Mouse (Mus musculus): ENCODE measurements around the gene Flot1.

Gene Flot1

GRCm38 (mm10) chr17:35865481-35866280 lies 42.7 kb downstream of the Flot1 start, which contains the start of gene Ppp1r18:
Gene Ppp1r18 (plus strand): TSS chr17:35865593.
- POLR2A ChIA-PET = interaction anchor here (0.7 to 19.8 kb wide), 25 partner anchors 7 to 72 kb away, joined by 3 to 490 read pairs (median 5); partner anchors contain the start of genes Flot1 (in 2 of the 4), Ier3 (in 2 of the 4), Mdc1 (in 2 of the 4) and Mrps18b (in 1 of the 4)
- CTCF ChIA-PET = interaction anchor here (0.6 to 3.1 kb wide), 13 partner anchors 8 to 170 kb away, joined by 3 to 17 read pairs (median 5); partner anchors contain the start of gene Dhx16 (in 3 of the 4)

- ChIA-PET POLR2A (interaction anchor here (0.5 to 19.8 kb wide), 26 partner anchors 8 to 1239 kb away, joined by 3 to 490 read pairs (median 4); partner anchors contain the start of genes Mdc1 (in 3 of the 4), Dhx16 (in 2 of the 4), Ier3 (in 2 of the 4) and Mrps18b (in 2 of the 4)), CTCF (interaction anchor here in 3 of 4 experiments (0.6 to 2.5 kb wide), 6 partner anchors 7 to 171 kb away, joined by 3 to 8 read pairs (median 5); partner anchors contain the start of genes Dhx16 (in 1 of the 3) and Flot1 (in 1 of the 3))
Observed at GRCm38 (mm10) chr17:35866281-35866831, 43.3 kb downstream of the Flot1 start.

- CTCF ChIA-PET = interaction anchor here in 3 of 4 experiments (0.5 to 2.5 kb wide), 7 partner anchors 9 to 172 kb away, joined by 3 to 8 read pairs (median 4); partner anchors contain the start of genes Dhx16 (in 1 of the 3) and Flot1 (in 1 of the 3)
- POLR2A ChIA-PET = interaction anchor here (0.5 to 19.8 kb wide), 31 partner anchors 7 to 1240 kb away, joined by 3 to 490 read pairs (median 4); partner anchors contain the start of genes Mdc1 (in 3 of the 4), Dhx16 (in 2 of the 4), Ier3 (in 2 of the 4) and Mrps18b (in 2 of the 4)
Observed at GRCm38 (mm10) chr17:35866911-35867890, 44.2 kb downstream of the Flot1 start.

- CTCF ChIA-PET = interaction anchor here (0.5 to 2.3 kb wide), 6 partner anchors 21 to 1323 kb away, joined by 3 to 11 read pairs (median 4); partner anchors contain the start of gene Mdc1 (in 1 of the 4)
Observed at GRCm38 (mm10) chr17:35868165-35868820, 45.3 kb downstream of the Flot1 start.

GRCm38 (mm10) chr17:35868961-35869345 lies 45.9 kb downstream of the Flot1 start:
- POLR2A ChIA-PET = interaction anchor here (0.7 to 19.8 kb wide), 22 partner anchors 8 to 135 kb away, joined by 3 to 490 read pairs (median 5); partner anchors contain the start of genes Mdc1 (in 3 of the 4), Ier3 (in 2 of the 4), 2310061I04Rik (in 1 of the 4) and Dhx16 (in 1 of the 4)
- CTCF ChIA-PET = interaction anchor here (0.5 to 2.9 kb wide), 12 partner anchors 11 to 1322 kb away, joined by 3 to 11 read pairs (median 4); partner anchors contain the start of gene Mdc1 (in 1 of the 4)

More at GRCm38 (mm10) chr17:35868165-35868820, 45.3 kb downstream of the Flot1 start:
- POLR2A ChIA-PET = interaction anchor here in 3 of 4 experiments (0.6 to 19.8 kb wide), 19 partner anchors 8 to 71 kb away, joined by 3 to 490 read pairs (median 4); partner anchors contain the start of genes Dhx16 (in 1 of the 3), Ier3 (in 1 of the 3), Mdc1 (in 1 of the 3) and Mrps18b (in 1 of the 3)

- CTCF ChIA-PET = interaction anchor here in 3 of 4 experiments (0.7 to 2.9 kb wide), 12 partner anchors 11 to 285 kb away, joined by 3 to 11 read pairs (median 4); partner anchors contain the start of gene Mdc1 (in 1 of the 3)
- POLR2A ChIA-PET = interaction anchor here (0.7 to 19.8 kb wide), 31 partner anchors 9 to 135 kb away, joined by 3 to 490 read pairs (median 5); partner anchors contain the start of genes Ier3 (in 3 of the 4), Mdc1 (in 3 of the 4), 2310061I04Rik (in 1 of the 4) and Dhx16 (in 1 of the 4)
Observed at GRCm38 (mm10) chr17:35869346-35870067, 46.5 kb downstream of the Flot1 start.

- ChIA-PET POLR2A (interaction anchor here (0.6 to 19.8 kb wide), 35 partner anchors 9 to 959 kb away, joined by 3 to 490 read pairs (median 4); partner anchors contain the start of genes Nrm (in 4 of the 4), Mdc1 (in 3 of the 4), Dhx16 (in 2 of the 4) and Flot1 (in 2 of the 4)), CTCF (interaction anchor here (0.6 to 2.9 kb wide), 13 partner anchors 9 to 131 kb away, joined by 3 to 11 read pairs (median 5); no protein-coding TSS in a partner anchor)
Observed at GRCm38 (mm10) chr17:35870151-35870883, 47.3 kb downstream of the Flot1 start.

GRCm38 (mm10) chr17:35870884-35871696 lies 48.1 kb downstream of the Flot1 start:
- ChIA-PET CTCF (interaction anchor here (0.6 to 2.9 kb wide), 10 partner anchors 8 to 132 kb away, joined by 3 to 9 read pairs (median 4); no protein-coding TSS in a partner anchor), POLR2A (interaction anchor here (0.6 to 19.8 kb wide), 28 partner anchors 9 to 60 kb away, joined by 3 to 490 read pairs (median 5); partner anchors contain the start of genes Nrm (in 4 of the 4), Mdc1 (in 3 of the 4), Dhx16 (in 2 of the 4) and Flot1 (in 2 of the 4))

- POLR2A ChIA-PET = interaction anchor here (0.5 to 3.5 kb wide), 70 partner anchors 8 to 372 kb away, joined by 3 to 44 read pairs (median 4); partner anchors contain the start of genes Mdc1 (in 3 of the 4), Nrm (in 3 of the 4), Ier3 (in 2 of the 4) and Flot1 (in 1 of the 4)
- CTCF ChIA-PET = interaction anchor here (0.5 to 3.4 kb wide), 135 partner anchors 8 to 1908 kb away, joined by 3 to 58 read pairs (median 4); partner anchors contain the start of genes Ppp1r18 (in 4 of the 4), Ier3 (in 3 of the 4), Mdc1 (in 3 of the 4) and 2310061I04Rik (in 2 of the 4)
Observed at GRCm38 (mm10) chr17:35873774-35874519, 50.9 kb downstream of the Flot1 start.

GRCm38 (mm10) chr17:35874721-35875120 lies 51.7 kb downstream of the Flot1 start:
- ChIA-PET POLR2A (interaction anchor here (0.5 to 3.5 kb wide), 35 partner anchors 10 to 137 kb away, joined by 3 to 44 read pairs (median 5); partner anchors contain the start of genes Mdc1 (in 3 of the 4), Nrm (in 2 of the 4), Ier3 (in 1 of the 4) and Mrps18b (in 1 of the 4)), CTCF (interaction anchor here (0.6 to 3.4 kb wide), 41 partner anchors 10 to 295 kb away, joined by 3 to 58 read pairs (median 5); partner anchors contain the start of genes Ppp1r18 (in 3 of the 4), Nrm (in 2 of the 4), Ier3 (in 1 of the 4) and Mdc1 (in 1 of the 4))

GRCm38 (mm10) chr17:35879245-35880057 lies 56.4 kb downstream of the Flot1 start, which contains the start of gene Dhx16:
Gene Dhx16 (plus strand): TSS chr17:35879819.
- CTCF ChIA-PET = interaction anchor here (0.6 to 2.7 kb wide), 38 partner anchors 8 to 1112 kb away, joined by 3 to 11 read pairs (median 3); partner anchors contain the start of genes Ppp1r18 (in 2 of the 4), Abcf1 (in 1 of the 4), Flot1 (in 1 of the 4) and Ier3 (in 1 of the 4)
- POLR2A ChIA-PET = interaction anchor here (0.6 to 6.9 kb wide), 52 partner anchors 8 to 285 kb away, joined by 3 to 73 read pairs (median 6); partner anchors contain the start of genes Mrps18b (in 4 of the 4), Ppp1r10 (in 4 of the 4), 2310061I04Rik (in 2 of the 4) and Ier3 (in 2 of the 4)

Measured in embryonic stem cell, embryonic (primary cell).